Mouse (Mus musculus) intestine, embryonic 16.5 days (tissue): Measurements from ENCODE around the gene Smim24. TPM values are rescaled to one million over a fixed set of nuclear protein-coding genes. Genes with fewer than 3 reads are reported as not detected.

Experiments used
- ATAC-seq: fragments of 200-750 bp; cut with Nextera tagmentation; 2 replicates; pipeline ENCODE4 v1.8.0; 2017; ENCODE audit warnings: moderate TSS enrichment, moderate library complexity
- H3K27ac ChIP-seq: fragments of 300-500 bp; sonication (generic); 2 replicates; pipeline ENCODE4 v1.5.1; 2014; ENCODE audit warnings: mild to moderate bottlenecking, low read length
- H3K27me3 ChIP-seq: fragments of 300-500 bp; sonication (generic); replicated peaks from 2 replicates; pipeline ENCODE4 v1.6.1; 2014; ENCODE audit warnings: low read length, control low read depth, mixed read lengths; ENCODE audit not compliant: control insufficient read depth, insufficient read depth
- H3K36me3 ChIP-seq: fragments of 300-500 bp; sonication (generic); 2 replicates; pipeline ENCODE4 v1.6.1; 2014; ENCODE audit warnings: low read length, control low read depth; ENCODE audit not compliant: control insufficient read depth, insufficient read depth
- H3K4me1 ChIP-seq: fragments of 300-500 bp; sonication (generic); 2 replicates; pipeline ENCODE4 v1.6.1; 2014; ENCODE audit warnings: low read length, control low read depth, mixed read lengths; ENCODE audit not compliant: control insufficient read depth, insufficient read depth
- H3K4me2 ChIP-seq: fragments of 300-500 bp; sonication (generic); 2 replicates; pipeline ENCODE4 v1.6.1; 2014; ENCODE audit warnings: low read depth, low read length, control low read depth
- H3K4me3 ChIP-seq: fragments of 300-500 bp; sonication (generic); 2 replicates; pipeline ENCODE4 v1.5.1; 2014; ENCODE audit warnings: mild to moderate bottlenecking, low read length
- H3K9ac ChIP-seq: fragments of 300-500 bp; sonication (generic); 2 replicates; pipeline ENCODE4 v1.6.1; 2014; ENCODE audit warnings: low read depth, low read length
- H3K9me3 ChIP-seq: fragments of 300-500 bp; sonication (generic); 2 replicates; pipeline ENCODE4 v1.6.1; 2016; ENCODE audit warnings: low read length, control low read depth; ENCODE audit not compliant: control insufficient read depth
- WGBS: fragments of 180-500 bp; shearing (Covaris S2); extraction: QIAGEN DNeasy Blood & Tissue Kit; methylation state at CpG from one replicate; pipeline ENCODE4 v1.1.7; 2014; 5-methylcytosine and 5-hydroxymethylcytosine counted together
- polyA plus RNA-seq: library from polyadenylated mRNA; unstranded; fragments of >200 nt; fragmentation: Nextera tagmentation; extraction: Ambion mirVana; gene quantifications from 2 replicates; pipeline ENCODE4 v1.2.1, GENCODE M21; 2015

Gene Smim24
- polyA plus RNA-seq, 1 experiment from 2014 or later, result 426 TPM

GRCm38 (mm10) chr10:81363436-81364346 is 29.2 kb upstream of the Smim24 start:
- H3K4me2 ChIP-seq, result peak overlapping the region; percentile 44
- WGBS, result 15% methylated on average over 54 of the region's 54 CpGs
- H3K9me3 ChIP-seq, result no peaks in the 10 kb centered on the region
- H3K9ac ChIP-seq, result peak overlapping the region; percentile 61
- H3K27ac ChIP-seq, result no peak overlapping the region; the same call in 1 of the 2 replicates
- H3K4me3 ChIP-seq, result peak overlapping the region; percentile 38
- H3K36me3 ChIP-seq, result peaks cover 34% of the 10 kb centered on the region
- ATAC-seq, result no peak
- peaks cover 66% of the 10 kb centered on the region for H3K4me1 ChIP-seq
- H3K27me3 ChIP-seq, result peaks cover 4% of the 10 kb centered on the region; the same call in 1 of the 2 replicates

- ATAC-seq, result peak; percentile 21
- Histone ChIP-seq H3K36me3 (peaks cover 44% of the 10 kb centered on the region), H3K27ac (peak overlapping the region; percentile 46; the same call in 1 of the 2 replicates), H3K4me3 (peak overlapping the region; percentile 38), H3K4me2 (peak overlapping the region; percentile 44), H3K27me3 (peaks cover 4% of the 10 kb centered on the region; the same call in 1 of the 2 replicates), H3K9me3 (no peaks in the 10 kb centered on the region), H3K9ac (peak overlapping the region; percentile 61), H3K4me1 (peaks cover 61% of the 10 kb centered on the region)
- WGBS, result 12% methylated on average over 28 of the region's 28 CpGs
Observed at GRCm38 (mm10) chr10:81364666-81365065, 28.2 kb upstream of the Smim24 start.

GRCm38 (mm10) chr10:81365073-81365472 is 27.8 kb upstream of the Smim24 start:
- peak; percentile 19; the same call in 1 of the 2 replicates for ATAC-seq
- Histone ChIP-seq H3K9me3 (no peaks in the 10 kb centered on the region), H3K4me2 (no peak overlapping the region), H3K36me3 (peaks cover 47% of the 10 kb centered on the region), H3K27ac (peak overlapping the region; percentile 46), H3K4me1 (peaks cover 58% of the 10 kb centered on the region), H3K27me3 (peaks cover 4% of the 10 kb centered on the region; the same call in 1 of the 2 replicates), H3K4me3 (no peak overlapping the region), H3K9ac (peak overlapping the region; percentile 61; the same call in 1 of the 2 replicates)
- 37% methylated on average over 4 of the region's 4 CpGs for WGBS

GRCm38 (mm10) chr10:81365672-81366476 is 27.0 kb upstream of the Smim24 start, which contains the start of gene 4930404N11Rik:
TSS of gene 4930404N11Rik (minus strand) at chr10:81365816.
- Histone ChIP-seq H3K4me1 (peaks cover 52% of the 10 kb centered on the region), H3K36me3 (peaks cover 53% of the 10 kb centered on the region), H3K27ac (peak within 1 kb of the TSS; percentile 46), H3K27me3 (peaks cover 4% of the 10 kb centered on the region; the same call in 1 of the 2 replicates), H3K9ac (peak within 1 kb of the TSS; percentile 61), H3K4me2 (peak within 1 kb of the TSS; percentile 44), H3K4me3 (peak within 1 kb of the TSS; percentile 38), H3K9me3 (no peaks in the 10 kb centered on the region)
- WGBS, result 28% methylated on average over 12 of the region's 12 CpGs
- peak; percentile 53 for ATAC-seq

- no peak overlapping the region for H3K4me2 ChIP-seq
- peak; percentile 32 for ATAC-seq
- no peak overlapping the region for H3K4me3 ChIP-seq
- H3K27ac ChIP-seq, result peak overlapping the region; percentile 46
- peak overlapping the region; percentile 29; the same call in 1 of the 2 replicates for H3K9ac ChIP-seq
- 70% methylated on average over 6 of the region's 6 CpGs for WGBS
- peaks cover 51% of the 10 kb centered on the region for H3K36me3 ChIP-seq
- H3K9me3 ChIP-seq, result no peaks in the 10 kb centered on the region
- peaks cover 4% of the 10 kb centered on the region; the same call in 1 of the 2 replicates for H3K27me3 ChIP-seq
- H3K4me1 ChIP-seq, result peaks cover 46% of the 10 kb centered on the region
Observed at GRCm38 (mm10) chr10:81366477-81367206, 26.2 kb upstream of the Smim24 start.

- H3K4me3 ChIP-seq, result no peak overlapping the region
- no peak for ATAC-seq
- no peak overlapping the region for H3K9ac ChIP-seq
- H3K4me2 ChIP-seq, result no peak overlapping the region
- 84% methylated on average over 6 of the region's 6 CpGs for WGBS
- no peaks in the 10 kb centered on the region for H3K9me3 ChIP-seq
- H3K4me1 ChIP-seq, result peaks cover 42% of the 10 kb centered on the region
- peaks cover 51% of the 10 kb centered on the region for H3K36me3 ChIP-seq
- H3K27ac ChIP-seq, result no peak overlapping the region
- peaks cover 4% of the 10 kb centered on the region; the same call in 1 of the 2 replicates for H3K27me3 ChIP-seq
Observed at GRCm38 (mm10) chr10:81367207-81367495, 25.7 kb upstream of the Smim24 start.

GRCm38 (mm10) chr10:81375322-81375721 is 17.5 kb upstream of the Smim24 start:
- Histone ChIP-seq H3K36me3 (peaks cover 11% of the 10 kb centered on the region), H3K4me1 (peaks cover 20% of the 10 kb centered on the region)
- WGBS, result 95% methylated on average over 10 of the region's 10 CpGs

GRCm38 (mm10) chr10:81376561-81377361 is 16.1 kb upstream of the Smim24 start:
- no peak for ATAC-seq

More at GRCm38 (mm10) chr10:81375322-81375721, 17.5 kb upstream of the Smim24 start:
- ATAC-seq, result no peak
- Histone ChIP-seq H3K4me3 (no peak overlapping the region), H3K27ac (no peak overlapping the region), H3K27me3 (no peaks in the 10 kb centered on the region), H3K9me3 (no peaks in the 10 kb centered on the region), H3K4me2 (no peak overlapping the region), H3K9ac (no peak overlapping the region)

More at GRCm38 (mm10) chr10:81376561-81377361, 16.1 kb upstream of the Smim24 start:
- Histone ChIP-seq H3K9me3 (no peaks in the 10 kb centered on the region), H3K27ac (peak overlapping the region; percentile 16), H3K36me3 (peaks cover 3% of the 10 kb centered on the region; the same call in 1 of the 2 replicates), H3K4me3 (peak overlapping the region; percentile 83), H3K4me1 (peaks cover 20% of the 10 kb centered on the region), H3K27me3 (no peaks in the 10 kb centered on the region), H3K9ac (peak overlapping the region; percentile 95), H3K4me2 (peak overlapping the region; percentile 83)
- WGBS, result 31% methylated on average over 6 of the region's 6 CpGs
